Mouse (Mus musculus): ENCODE data around the gene Ppib.

Gene Ppib

DNA sequence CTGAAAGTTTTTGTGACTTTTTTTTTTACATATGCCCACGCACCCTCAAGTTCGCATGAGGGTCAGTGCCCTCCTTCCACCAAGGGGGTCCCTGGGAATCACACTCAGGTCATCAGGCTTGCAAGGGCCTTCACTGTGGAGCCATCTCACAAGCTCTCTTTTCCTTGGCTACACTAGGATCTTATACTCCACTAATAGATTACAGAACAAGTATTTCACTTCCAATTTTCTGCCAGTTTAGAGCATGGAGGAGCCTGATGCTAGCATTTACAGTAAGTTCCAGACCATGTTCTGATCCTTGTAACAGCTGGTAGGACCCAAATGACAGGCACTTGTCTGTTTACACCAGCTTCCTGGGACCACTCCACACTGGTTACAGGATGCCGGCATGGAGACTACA, 18.1 kb downstream of the Ppib start:
- DNase-seq (ENCODE audit: low spot score in 2 of 2): no peak

GRCm38 (mm10) chr9:66078493-66078892, 18.5 kb downstream of the Ppib start:
- DNase-seq (ENCODE audit: low spot score in 2 of 2): no peak

GRCm38 (mm10) chr9:66080804-66081459, 20.9 kb downstream of the Ppib start:
- DNase-seq (ENCODE audit: low spot score in 2 of 2): no peak

- no peak for DNase-seq (ENCODE audit: low spot score in 2 of 2)
Observed at GRCm38 (mm10) chr9:66081999-66082398, 22.0 kb downstream of the Ppib start.

GRCm38 (mm10) chr9:66084171-66084570, 24.1 kb downstream of the Ppib start:
- no peak for DNase-seq (ENCODE audit: low spot score in 2 of 2)

GRCm38 (mm10) chr9:66087062-66087461, 27.0 kb downstream of the Ppib start:
- DNase-seq (ENCODE audit: low spot score in 2 of 2): no peak

DNA sequence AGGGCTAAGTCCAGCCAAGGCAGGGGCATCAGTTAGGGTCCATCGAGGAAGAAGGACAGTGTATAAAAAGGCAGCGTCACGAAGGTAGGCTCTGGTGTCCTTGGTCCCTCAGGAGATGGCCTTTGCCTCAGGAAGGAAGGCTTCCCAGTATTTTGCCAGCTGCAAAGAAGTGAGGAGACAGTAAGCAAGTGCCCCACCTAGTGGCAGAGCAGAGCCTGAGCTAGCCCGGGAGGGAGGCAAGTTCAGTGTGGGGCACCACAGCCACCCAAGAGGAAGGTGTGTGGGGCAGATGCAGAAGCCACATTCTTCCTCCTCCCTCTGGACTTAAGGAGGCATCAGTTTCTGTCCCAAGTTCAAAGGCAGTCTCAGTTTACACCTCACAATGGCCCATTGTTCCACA, 28.4 kb downstream of the Ppib start:
- DNase-seq (ENCODE audit: low spot score in 2 of 2): no peak

- DNase-seq (ENCODE audit: low spot score in 2 of 2): no peak
Observed at GRCm38 (mm10) chr9:66090593-66091244, 30.7 kb downstream of the Ppib start.

- no peak for DNase-seq (ENCODE audit: low spot score in 2 of 2)
Observed at GRCm38 (mm10) chr9:66091327-66092231, 31.6 kb downstream of the Ppib start.

DNA sequence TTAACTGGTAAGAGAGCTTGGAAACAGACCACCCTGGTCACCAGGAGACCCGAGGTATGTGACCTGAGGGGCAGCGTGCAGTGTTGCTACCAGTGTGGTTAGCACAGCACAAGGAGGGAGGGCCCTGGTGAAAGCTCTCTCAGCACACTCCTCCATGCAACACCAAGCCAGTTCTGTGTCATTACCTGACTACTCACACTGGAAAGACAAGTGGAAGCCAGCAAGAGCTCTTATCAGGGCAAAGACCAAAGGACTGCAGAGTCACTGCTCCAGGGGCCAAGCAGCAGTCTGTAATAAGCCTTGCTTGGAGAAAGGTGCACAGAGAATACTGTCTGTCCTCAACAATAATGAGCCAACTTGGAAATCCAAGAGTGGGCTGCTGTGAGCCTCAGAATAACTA, 32.6 kb downstream of the Ppib start:
- DNase-seq (ENCODE audit: low spot score in 2 of 2): no peak

GRCm38 (mm10) chr9:66101577-66101976, 41.6 kb downstream of the Ppib start:
- DNase-seq (ENCODE audit: low spot score in 2 of 2): no peak

GRCm38 (mm10) chr9:66102668-66103067, 42.6 kb downstream of the Ppib start:
- no peak for DNase-seq (ENCODE audit: low spot score in 2 of 2)

- DNase-seq (ENCODE audit: low spot score in 2 of 2): no peak
Observed at GRCm38 (mm10) chr9:66104601-66105000, 44.6 kb downstream of the Ppib start.

- no peak for DNase-seq (ENCODE audit: low spot score in 2 of 2)
Observed at GRCm38 (mm10) chr9:66105168-66105567, 45.1 kb downstream of the Ppib start.

DNA sequence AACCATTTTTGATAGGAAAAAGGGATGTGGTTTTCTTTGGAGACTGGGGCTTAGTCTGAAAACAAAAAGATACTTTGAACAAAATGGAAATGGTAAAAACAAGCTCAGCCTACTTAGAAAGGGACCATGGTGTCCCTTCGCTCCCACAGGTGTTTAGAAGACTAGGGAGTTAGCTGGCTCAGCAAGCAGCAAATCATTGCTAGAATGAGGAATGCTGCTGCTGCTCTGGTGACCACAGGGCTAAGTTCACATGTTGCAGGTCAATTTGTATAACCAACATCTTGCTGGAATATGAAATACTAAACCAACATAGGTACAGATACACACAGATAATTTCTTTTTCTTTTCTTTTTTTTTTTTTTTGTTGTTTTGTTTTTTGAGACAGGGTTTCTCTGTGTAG, 49.6 kb downstream of the Ppib start:
- no peak for DNase-seq (ENCODE audit: low spot score in 2 of 2)

- no peak for DNase-seq (ENCODE audit: low spot score in 2 of 2)
Observed at GRCm38 (mm10) chr9:66110126-66110525, 50.1 kb downstream of the Ppib start.

DNA sequence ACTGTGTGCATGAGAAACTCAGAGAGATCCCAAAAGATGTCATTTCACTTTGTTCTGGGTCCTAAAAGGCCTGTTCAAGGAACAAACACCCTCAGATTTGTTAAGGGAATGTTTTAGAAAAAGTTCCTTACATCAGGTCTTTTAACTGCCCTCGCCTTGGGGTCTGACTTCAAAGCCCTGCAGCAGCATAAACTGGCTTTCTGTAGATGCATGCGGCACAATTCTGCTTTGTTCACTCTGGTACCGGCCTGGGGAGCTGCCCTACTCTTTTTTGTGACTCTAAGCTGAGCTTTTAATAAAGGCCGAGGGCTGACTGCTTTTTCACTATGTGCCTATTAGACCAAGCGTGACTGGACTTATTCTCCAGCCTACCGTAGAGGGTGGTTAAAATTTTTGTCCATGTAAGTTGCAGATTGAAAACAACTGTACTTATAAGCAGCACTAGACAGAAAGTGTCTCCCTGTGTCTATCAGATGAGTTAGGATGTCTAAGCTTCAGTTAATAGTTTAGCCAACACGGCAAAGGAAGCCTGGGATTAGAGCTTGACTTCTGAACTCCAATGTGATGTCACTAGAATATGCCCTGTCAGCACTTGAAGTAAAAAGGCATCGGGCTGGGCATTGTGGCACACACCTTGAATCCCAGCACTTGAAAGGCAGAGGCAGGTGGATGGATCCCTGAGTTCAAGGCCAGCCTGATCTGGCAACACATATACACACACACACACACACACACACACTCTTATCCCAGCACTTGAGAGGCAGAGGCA, 50.8 kb downstream of the Ppib start:
- DNase-seq (ENCODE audit: low spot score in 2 of 2): no peak

GRCm38 (mm10) chr9:66114341-66114740, 54.3 kb downstream of the Ppib start:
- no peak for DNase-seq (ENCODE audit: low spot score in 2 of 2)
